Mouse (Mus musculus) heart, embryonic 14.5 days (tissue): ENCODE results near the gene Pnmal2. TPM values are rescaled to one million over a fixed set of nuclear protein-coding genes. Genes with fewer than 3 reads are reported as not detected.

Experiments
- ATAC-seq: fragments of 200-750 bp; cut with Nextera tagmentation; 2 replicates; pipeline ENCODE4 v1.8.0; 2017; ENCODE audit warnings: low read depth, moderate TSS enrichment; ENCODE audit not compliant: insufficient number of reproducible peaks, insufficient read depth, low FRiP score
- H3K27ac ChIP-seq, 2 experiments: fragments of 200-500 bp in 1 of 2; fragments of 300-500 bp in 1 of 2; sonication (generic) in 1 of 2; replicated peaks in 1 of 2; 2 replicates each; pipeline ENCODE4 v1.5.1; 2012 to 2014; ENCODE audit warnings: low read depth in 2 of 2, low read length in 2 of 2, control low read depth in 1 of 2, mild to moderate bottlenecking in 1 of 2, mixed read lengths in 1 of 2; ENCODE audit not compliant: control insufficient read depth in 1 of 2, insufficient read depth in 1 of 2
- H3K27me3 ChIP-seq: fragments of 300-500 bp; sonication (generic); 2 replicates; pipeline ENCODE4 v1.6.1; 2014; ENCODE audit warnings: mild to moderate bottlenecking, low read length, control low read depth; ENCODE audit not compliant: control insufficient read depth, insufficient read depth
- H3K36me3 ChIP-seq: fragments of 300-500 bp; sonication (generic); 2 replicates; pipeline ENCODE4 v1.6.1; 2014; ENCODE audit warnings: mild to moderate bottlenecking, control low read depth, low read length, mixed read lengths; ENCODE audit not compliant: control insufficient read depth, insufficient read depth
- H3K4me1 ChIP-seq, 2 experiments: fragments of 200-500 bp in 1 of 2; fragments of 300-500 bp in 1 of 2; sonication (generic) in 1 of 2; 2 replicates each; pipeline ENCODE4 v1.6.1; 2012 to 2014; ENCODE audit warnings: low read length in 2 of 2, control low read depth in 1 of 2, mixed read lengths in 1 of 2; ENCODE audit not compliant: control insufficient read depth in 2 of 2, insufficient read depth in 2 of 2
- H3K4me2 ChIP-seq: fragments of 300-500 bp; sonication (generic); 2 replicates; pipeline ENCODE4 v1.6.1; 2014; ENCODE audit warnings: mild to moderate bottlenecking, low read length
- H3K4me3 ChIP-seq, 2 experiments: fragments of 200-500 bp in 1 of 2; fragments of 300-500 bp in 1 of 2; sonication (generic) in 1 of 2; 2 replicates each; pipeline ENCODE4 v1.5.1; 2012 to 2014; ENCODE audit warnings: low read length in 2 of 2, mild to moderate bottlenecking in 2 of 2, control low read depth in 1 of 2, low read depth in 1 of 2, moderate library complexity in 1 of 2; ENCODE audit not compliant: control insufficient read depth in 1 of 2, insufficient read depth in 1 of 2
- H3K9ac ChIP-seq: fragments of 300-500 bp; sonication (generic); 2 replicates; pipeline ENCODE4 v1.6.1; 2014; ENCODE audit warnings: mild to moderate bottlenecking, low read length
- H3K9me3 ChIP-seq: fragments of 300-500 bp; sonication (generic); 2 replicates; pipeline ENCODE4 v1.6.1; 2016; ENCODE audit warnings: low read length, control low read depth; ENCODE audit not compliant: control insufficient read depth
- WGBS: fragments of 180-500 bp; shearing (Covaris S2); extraction: QIAGEN DNeasy Blood & Tissue Kit; methylation state at CpG from one replicate; pipeline ENCODE4 v1.1.7; 2014; 5-methylcytosine and 5-hydroxymethylcytosine counted together
- polyA plus RNA-seq: library from polyadenylated mRNA; unstranded; fragments of >200 nt; fragmentation: Nextera tagmentation; extraction: Ambion mirVana; gene quantifications from 2 replicates; pipeline ENCODE4 v1.2.1, GENCODE M21; 2014

Gene Pnmal2
- polyA plus RNA-seq, 1 experiment from 2014 or later = 2.8 TPM

GRCm38 (mm10) chr7:16923283-16924036, 21.0 kb upstream of the Pnmal2 start:
- H3K27me3 ChIP-seq = no peaks in the 10 kb centered on the region
- peak overlapping the region; percentile 99 for H3K9ac ChIP-seq
- H3K9me3 ChIP-seq = no peaks in the 10 kb centered on the region
- peak overlapping the region; percentile 93 for H3K4me2 ChIP-seq
- peaks cover 18 to 37% of the 10 kb centered on the region in 2 experiments for H3K4me1 ChIP-seq
- 0% methylated on average over 48 of the region's 57 CpGs for WGBS
- peaks cover 35% of the 10 kb centered on the region for H3K36me3 ChIP-seq
- peak overlapping the region; percentile 89 to 96 for H3K4me3 ChIP-seq
- ATAC-seq = no peak
- peak overlapping the region; percentile 88 to 95 for H3K27ac ChIP-seq

GRCm38 (mm10) chr7:16924037-16924834, 20.2 kb upstream of the Pnmal2 start, which contains the start of gene Calm3:
Calm3 (minus strand) TSS chr7:16924114.
- WGBS = 2% methylated on average over 60 of the region's 64 CpGs
- H3K4me3 ChIP-seq = peak within 1 kb of the TSS; percentile 89 to 96
- ATAC-seq = peak; percentile 91

GRCm38 (mm10) chr7:16928341-16928740, 16.1 kb upstream of the Pnmal2 start:
- Histone ChIP-seq H3K4me3 (no peak overlapping the region), H3K27ac (no peak overlapping the region), H3K9me3 (no peaks in the 10 kb centered on the region), H3K4me1 (no peaks in the 10 kb centered on the region), H3K36me3 (no peaks in the 10 kb centered on the region), H3K4me2 (no peak overlapping the region), H3K27me3 (no peaks in the 10 kb centered on the region), H3K9ac (no peak overlapping the region)
- no peak for ATAC-seq
- WGBS = 34% methylated on average over 2 of the region's 2 CpGs

More at GRCm38 (mm10) chr7:16924037-16924834, 20.2 kb upstream of the Pnmal2 start, which contains the start of gene Calm3:
- Histone ChIP-seq H3K27me3 (no peaks in the 10 kb centered on the region), H3K9me3 (no peaks in the 10 kb centered on the region), H3K9ac (peak within 1 kb of the TSS; percentile 99), H3K4me2 (peak within 1 kb of the TSS; percentile 93), H3K4me1 (peaks cover 18 to 36% of the 10 kb centered on the region in 2 experiments), H3K36me3 (peaks cover 27% of the 10 kb centered on the region), H3K27ac (peak within 1 kb of the TSS; percentile 95 to 100)

DNA sequence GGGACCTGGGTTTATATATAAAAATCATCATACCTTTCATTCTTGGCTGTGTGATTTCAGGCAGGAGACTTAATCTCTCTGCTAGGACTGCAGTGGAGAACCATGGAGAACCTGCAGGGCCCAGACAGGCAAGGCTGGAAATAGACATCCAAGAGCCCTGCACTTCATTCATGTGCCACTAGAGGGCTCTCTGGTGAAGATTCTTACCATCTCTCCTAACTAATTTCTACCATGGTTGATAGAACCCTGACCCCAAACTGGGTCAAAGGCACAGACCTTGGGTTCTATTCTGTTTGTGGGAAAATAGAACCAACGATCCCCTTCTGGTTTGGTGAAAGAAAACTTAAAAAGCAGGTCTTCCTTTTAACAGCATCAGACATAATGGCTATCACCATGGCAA, 13.6 kb upstream of the Pnmal2 start:
- 3% methylated on average over 1 of the region's 1 CpGs for WGBS
- H3K27ac ChIP-seq = no peak overlapping the region
- no peak overlapping the region for H3K4me2 ChIP-seq
- no peaks in the 10 kb centered on the region for H3K9me3 ChIP-seq
- H3K27me3 ChIP-seq = no peaks in the 10 kb centered on the region
- H3K36me3 ChIP-seq = no peaks in the 10 kb centered on the region
- no peaks in the 10 kb centered on the region for H3K4me1 ChIP-seq
- no peak for ATAC-seq
- H3K9ac ChIP-seq = no peak overlapping the region
- no peak overlapping the region for H3K4me3 ChIP-seq

GRCm38 (mm10) chr7:16931968-16932627, 12.4 kb upstream of the Pnmal2 start:
- Histone ChIP-seq H3K27me3 (no peaks in the 10 kb centered on the region), H3K9me3 (no peaks in the 10 kb centered on the region), H3K4me2 (no peak overlapping the region), H3K27ac (no peak overlapping the region), H3K36me3 (no peaks in the 10 kb centered on the region), H3K9ac (no peak overlapping the region), H3K4me3 (no peak overlapping the region), H3K4me1 (no peaks in the 10 kb centered on the region)
- whole genome bisulfite sequencing = 17% methylated on average over 14 of the region's 14 CpGs
- ATAC-seq = 0 out of 2 replicates have a peak, but pooled peaks have one; percentile 5

- H3K4me1 ChIP-seq = no peaks in the 10 kb centered on the region
- H3K27me3 ChIP-seq = no peaks in the 10 kb centered on the region
- no peak overlapping the region for H3K9ac ChIP-seq
- WGBS = 29% methylated on average over 14 of the region's 14 CpGs
- H3K27ac ChIP-seq = no peak overlapping the region
- H3K4me3 ChIP-seq = no peak overlapping the region
- no peak overlapping the region for H3K4me2 ChIP-seq
- ATAC-seq = no peak
- no peaks in the 10 kb centered on the region for H3K9me3 ChIP-seq
- no peaks in the 10 kb centered on the region for H3K36me3 ChIP-seq
Observed at GRCm38 (mm10) chr7:16932704-16933577, 11.5 kb upstream of the Pnmal2 start.
